Mouse (Mus musculus) B cell, adult 2 months (primary cell): ENCODE data around the gene Sprr4.
"Not testable (repeated sequence)": the region's sequence is repeated elsewhere in the genome, so short reads cannot be mapped to it uniquely, and the experiment has no call there.

Experiments
- DNase-seq, 2 experiments: peaks; one replicate each; pipeline ENCODE4 v3.0.0; 2022

Gene Sprr4

DNA sequence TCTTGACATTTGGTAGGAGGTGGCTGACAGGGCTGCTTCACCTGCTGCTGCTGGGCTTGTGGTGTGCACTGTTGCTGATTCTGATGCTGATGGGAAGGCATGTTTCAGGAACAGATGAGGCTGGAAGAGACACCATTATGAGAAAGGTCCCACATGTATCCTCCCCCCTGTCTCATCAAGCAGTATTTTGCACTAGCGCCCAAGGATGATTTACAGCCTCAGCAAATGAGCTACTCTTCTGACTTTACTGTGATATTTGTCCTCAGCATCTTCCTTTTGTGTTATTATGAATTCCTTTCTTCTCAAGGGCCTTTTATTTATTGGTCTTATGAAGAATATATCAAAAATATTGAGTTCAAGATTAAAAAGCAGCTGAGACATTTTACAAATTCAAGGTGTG is at the start of gene Sprr4:
Sprr4 (minus strand) TSS at position 101 of the 400 bp plus-strand sequence.
- DNase-seq: no peak

DNA sequence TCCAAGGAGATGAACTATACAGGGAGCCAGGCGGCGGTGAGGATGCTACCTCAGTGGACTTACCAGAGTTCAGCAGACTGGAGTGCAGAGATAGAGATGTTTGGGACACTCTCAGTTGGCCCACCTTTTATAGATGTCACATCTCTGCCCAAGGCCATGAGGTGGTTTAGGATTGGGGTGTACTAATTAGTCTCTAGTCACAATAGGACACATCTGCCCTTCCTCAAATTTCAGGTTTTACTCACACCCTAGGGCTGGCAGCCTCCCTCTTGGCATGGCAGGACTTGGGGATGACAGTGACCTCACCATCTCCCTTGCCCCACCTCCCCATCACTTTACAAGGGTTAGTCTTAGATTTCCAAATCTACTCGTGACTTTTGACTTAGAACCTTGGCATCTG is 34.1 kb upstream of the Sprr4 start, which contains the start of gene 2310046K23Rik:
2310046K23Rik (minus strand) TSS at position 101 of the 400 bp plus-strand sequence.
- no peak for DNase-seq

DNA sequence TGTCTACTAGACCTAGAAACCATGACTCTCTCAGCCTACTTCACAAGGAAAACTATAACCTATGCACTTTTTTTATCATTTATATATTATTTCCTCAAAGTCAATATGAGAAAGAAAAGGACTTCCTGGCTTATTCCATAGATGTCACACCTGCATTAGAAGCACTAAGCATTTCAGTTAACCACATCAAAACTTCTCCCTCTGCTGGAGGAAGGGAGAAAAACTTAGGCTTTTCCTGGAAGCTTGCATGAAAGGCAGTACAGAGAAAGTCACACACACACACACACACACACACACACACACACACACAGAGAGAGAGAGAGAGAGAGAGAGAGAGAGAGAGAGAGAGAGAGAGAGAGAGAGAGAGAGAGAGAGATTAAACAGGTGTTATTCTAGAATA is 12.0 kb upstream of the Sprr4 start:
- no peak for DNase-seq

DNA sequence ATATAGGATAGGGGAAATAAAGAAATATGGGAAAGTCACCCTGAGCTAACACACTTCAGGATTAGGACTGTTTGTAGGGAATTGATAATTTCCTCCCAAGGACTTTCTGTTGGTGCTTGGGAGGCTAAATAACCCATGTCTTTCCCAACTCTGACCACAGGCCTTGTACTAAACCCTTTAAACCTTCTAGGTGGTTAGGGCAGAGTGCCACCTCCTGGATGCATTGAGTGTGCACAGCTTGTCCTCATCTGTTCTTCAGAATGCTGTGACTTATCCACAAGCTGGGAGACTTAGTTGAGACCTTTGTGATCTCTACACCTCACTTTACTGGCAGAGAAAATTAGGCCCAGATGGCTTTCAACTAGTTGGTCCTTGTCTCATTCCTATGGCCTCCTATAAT is 10.5 kb upstream of the Sprr4 start:
- DNase-seq: no peak

DNA sequence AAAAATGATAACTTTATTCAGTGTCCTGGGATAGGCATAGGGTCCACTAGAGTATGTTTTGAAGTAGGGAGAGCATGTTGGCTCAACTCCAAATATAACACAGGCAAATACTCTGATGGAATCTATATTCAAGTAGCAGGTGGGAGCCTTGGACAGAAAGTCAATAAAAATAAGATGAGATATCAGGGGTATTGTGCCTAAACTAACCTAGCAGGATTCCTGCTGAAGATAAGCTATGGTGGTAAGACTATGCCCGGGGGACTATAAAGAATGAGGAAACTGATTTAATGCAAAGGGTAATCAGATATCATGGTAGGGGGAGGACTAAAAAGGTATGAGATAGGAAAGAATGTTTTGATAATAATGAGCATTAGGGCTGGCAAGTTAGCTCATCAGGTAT is 7.9 kb upstream of the Sprr4 start:
- DNase-seq: no peak

DNA sequence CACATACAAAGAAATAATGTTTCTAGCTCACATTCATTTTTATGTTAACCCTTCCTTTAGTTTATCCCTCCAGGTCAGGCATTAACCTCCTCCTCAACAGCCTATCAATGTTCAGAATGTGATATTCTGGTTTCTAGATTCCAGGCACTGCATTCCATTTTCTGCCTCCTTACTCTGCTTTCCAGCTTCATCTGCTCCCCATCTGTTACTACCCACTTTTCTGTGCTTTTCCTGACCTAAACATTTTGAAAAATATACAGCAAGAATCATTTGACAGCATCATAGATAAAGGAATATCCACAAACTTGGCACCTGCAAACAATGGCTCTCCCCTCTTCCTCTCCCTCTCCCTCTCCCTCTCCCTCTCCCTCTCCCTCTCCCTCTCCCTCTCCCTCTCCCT is 3.2 kb upstream of the Sprr4 start:
- DNase-seq: no peak

DNA sequence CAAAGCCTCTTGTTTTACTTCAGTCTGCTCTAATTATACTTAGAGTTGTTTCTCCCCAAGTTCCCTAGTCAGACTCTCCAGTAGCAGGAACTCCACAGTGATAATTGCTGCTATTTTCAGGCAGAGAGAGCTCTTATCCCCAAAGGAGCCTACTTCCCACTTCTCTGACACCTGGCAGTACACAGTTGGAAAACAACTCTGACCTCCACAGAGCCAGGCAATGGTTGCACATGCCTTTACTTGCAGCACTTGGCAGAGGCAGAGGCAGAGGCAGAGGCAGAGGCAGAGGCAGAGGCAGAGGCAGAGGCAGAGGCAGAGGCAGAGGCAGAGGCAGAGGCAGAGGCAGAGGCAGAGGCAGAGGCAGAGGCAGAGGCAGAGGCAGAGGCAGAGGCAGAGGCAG is 10.0 kb downstream of the Sprr4 start:
- DNase-seq: not testable (repeated sequence)

DNA sequence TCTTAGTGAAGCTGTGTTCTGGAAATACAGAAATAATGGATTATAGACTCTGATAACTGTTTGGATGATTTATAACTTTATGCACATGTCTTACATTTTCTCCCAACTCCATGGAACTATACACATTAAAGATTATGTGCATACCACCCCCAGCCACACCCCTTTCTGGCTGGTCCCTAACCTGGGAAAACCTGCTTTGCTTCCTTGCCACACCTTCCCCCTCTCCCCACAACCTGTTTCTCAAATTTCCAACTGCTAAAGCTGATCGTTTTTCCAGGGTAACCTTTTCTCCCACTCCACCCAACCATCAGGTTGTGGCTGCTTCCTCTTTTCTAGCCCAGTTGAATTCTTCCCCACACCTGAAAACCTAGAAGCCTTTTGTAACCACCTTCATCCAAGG is 14.0 kb downstream of the Sprr4 start:
- no peak for DNase-seq

DNA sequence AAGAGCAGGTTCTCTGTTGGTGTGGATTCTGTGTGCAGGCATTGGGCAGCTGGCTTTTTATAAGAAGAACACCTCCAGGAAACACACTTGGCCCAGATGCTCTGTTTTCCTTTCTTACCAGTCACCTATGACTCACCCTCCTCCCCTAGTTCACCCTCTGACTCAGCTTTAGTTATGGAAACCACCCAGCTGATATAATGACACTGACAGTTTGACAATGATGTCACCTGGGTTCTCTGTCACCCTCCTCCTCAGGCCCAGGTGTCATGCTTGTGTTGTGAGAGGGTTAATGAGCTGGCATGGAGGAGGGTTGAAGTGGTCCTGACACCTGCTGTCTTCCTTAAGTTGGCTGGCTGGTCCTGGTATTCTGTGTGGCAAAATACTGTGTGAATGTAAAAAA is 14.4 kb downstream of the Sprr4 start, which contains the start of gene Sprr1a:
Sprr1a (minus strand) TSS at position 33 of the 400 bp plus-strand sequence.
- no peak for DNase-seq

DNA sequence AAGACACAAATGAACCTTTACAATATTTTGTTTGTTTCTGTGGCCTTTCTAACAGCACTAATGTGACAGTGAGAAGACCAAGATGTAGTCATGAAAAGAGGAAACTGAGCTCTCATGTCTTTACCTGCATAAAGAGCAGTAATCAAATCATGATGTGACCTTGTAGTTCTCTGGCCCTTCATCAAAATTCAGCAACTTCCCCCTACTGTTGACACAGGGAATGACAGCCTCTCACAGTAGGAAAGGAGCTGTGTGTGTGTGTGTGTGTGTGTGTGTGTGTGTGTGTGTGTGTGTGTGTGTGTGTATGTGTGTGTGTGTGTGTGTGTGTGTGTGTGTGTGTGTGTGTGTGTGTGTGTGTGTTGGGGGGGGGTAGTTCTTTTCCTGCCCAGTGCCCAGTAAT is 19.0 kb downstream of the Sprr4 start:
- DNase-seq: not testable (repeated sequence)

DNA sequence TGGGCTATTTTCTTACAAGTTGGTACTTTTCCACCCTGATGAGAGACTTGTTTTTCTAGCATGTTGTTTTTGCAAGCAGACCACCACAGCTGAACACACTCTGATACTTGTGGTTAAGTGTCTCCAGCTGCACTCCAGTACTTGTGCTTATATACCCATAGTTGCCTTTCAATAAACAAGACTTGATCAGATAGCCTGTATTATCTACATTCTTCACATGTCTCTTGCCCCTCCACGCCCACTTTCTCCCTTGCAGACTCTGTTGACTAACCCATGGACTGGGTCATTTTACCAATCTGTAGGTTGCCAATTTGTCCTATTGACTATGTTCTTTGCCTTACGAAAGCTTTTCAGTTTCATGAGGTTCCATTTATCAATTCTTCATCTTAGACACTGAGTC is 30.2 kb downstream of the Sprr4 start:
- no peak for DNase-seq

DNA sequence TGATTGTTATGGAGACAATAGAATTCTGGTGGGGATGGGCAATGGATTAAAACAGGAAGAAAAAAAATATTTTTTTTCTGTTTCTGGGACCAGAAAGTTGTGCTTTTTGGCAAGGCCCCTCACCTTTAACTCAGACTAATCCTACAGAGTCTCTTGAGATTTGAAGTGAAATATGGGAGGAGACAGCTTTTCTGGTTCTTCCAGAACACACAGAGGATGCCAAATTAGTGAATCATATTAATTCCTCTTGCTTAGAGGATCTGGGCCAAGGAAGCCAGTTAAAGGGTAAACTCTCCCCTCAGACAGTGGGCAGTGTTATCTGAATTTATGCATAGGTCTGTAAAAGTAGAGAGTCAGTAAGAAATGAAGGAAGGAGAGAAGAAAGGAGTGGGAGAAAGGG is 32.9 kb downstream of the Sprr4 start:
- DNase-seq: no peak

DNA sequence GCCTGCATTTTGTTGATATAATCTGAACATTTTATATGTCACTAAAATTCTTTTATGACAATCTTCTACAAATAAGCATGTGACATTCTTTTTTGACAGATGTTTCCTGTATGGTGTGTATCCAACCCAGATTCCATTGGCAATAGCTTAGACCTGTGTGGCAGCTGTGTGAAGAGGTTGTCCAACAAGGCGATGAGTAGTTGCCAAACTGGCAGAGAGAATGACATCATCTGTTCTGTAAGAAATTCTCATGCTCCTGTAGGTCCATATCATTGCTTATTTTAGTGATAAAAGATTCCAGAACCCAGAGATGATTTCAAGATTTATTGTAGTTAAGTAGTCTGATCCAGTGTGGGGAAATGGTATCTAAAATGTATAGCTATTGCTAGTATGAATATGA is 33.7 kb downstream of the Sprr4 start:
- no peak for DNase-seq

DNA sequence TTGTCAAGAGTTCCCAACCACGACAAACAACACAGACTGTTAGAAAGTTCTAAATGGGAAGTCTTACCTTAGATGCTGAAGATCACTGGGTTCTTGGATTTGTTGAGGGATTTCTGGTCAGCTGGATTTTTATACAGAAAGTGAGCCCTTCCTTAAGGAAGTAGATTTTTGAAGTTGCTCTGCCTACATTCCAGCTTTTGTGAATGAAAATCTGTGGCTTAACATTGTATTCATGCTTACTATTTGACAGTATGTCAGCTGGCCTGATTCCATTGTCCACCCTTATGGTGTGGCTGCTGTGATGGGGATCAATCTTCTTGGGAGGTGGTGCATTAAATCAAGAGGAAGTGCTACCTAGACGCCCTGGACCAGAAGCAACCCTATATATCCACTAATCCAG is 41.7 kb downstream of the Sprr4 start, which contains the start of gene Sprr3:
Sprr3 (minus strand) TSS at position 101 of the 400 bp plus-strand sequence.
- no peak for DNase-seq

DNA sequence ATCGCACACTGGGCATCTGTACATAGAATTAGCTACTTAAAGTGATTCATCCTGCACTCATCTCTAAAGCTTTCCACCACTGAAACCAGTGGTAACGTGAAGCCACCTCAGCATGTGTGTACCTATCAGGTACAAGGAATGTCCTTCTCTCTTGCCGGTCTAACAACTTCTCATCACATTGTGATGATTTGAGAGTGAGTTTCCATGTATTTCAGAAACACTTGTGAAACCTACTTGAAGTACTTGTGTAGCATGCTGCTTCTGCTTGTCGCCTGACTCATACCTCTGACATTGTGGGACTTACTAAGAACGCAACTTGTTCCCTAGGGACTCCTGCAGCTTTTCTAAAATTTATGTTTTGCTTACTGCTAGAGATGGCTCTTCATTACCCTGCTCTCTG is 45.1 kb downstream of the Sprr4 start:
- no peak for DNase-seq
